ENCODE assay signal across 21 mouse cellular contexts in the genomic region with DNA sequence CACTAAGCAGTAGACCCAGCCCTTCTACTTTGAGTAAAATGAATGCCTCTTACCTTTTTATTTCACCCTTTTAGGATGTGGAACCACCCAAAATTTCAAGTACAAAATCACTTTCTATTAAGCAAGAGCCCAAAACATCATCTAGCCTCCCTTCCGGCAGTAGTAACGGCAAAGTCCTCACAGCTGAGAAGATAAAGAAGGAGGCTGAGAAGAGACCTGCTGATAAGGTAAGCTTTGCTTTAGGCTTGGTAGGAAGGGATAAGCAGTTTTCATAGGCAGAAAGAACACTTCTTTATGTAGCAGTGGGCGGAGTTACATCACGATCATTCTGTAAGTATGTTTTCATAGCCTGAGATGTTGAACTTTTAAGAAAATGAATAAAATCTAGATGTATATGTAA. TPM values are rescaled to one million over a fixed set of nuclear protein-coding genes. Genes with fewer than 3 reads are reported as not detected.
DNase-seq lines count a peak whose midpoint lies in the region; ATAC-seq and TF ChIP-seq lines count a peak whose summit lies in the region.
"Had no signal": no experiment of that assay in that cellular context is flagged by ENCODE, and none has a peak within 500 bp of the region (broad histone marks: within the 10 kb centered on the region; RNA-seq: fewer than 3 reads in every experiment).

No protein-coding gene starts in this region.

- no peaks in the 10 kb centered on the region for H3K27me3 ChIP-seq in midbrain, embryonic 11.5 days (ENCODE audit: control insufficient read depth, insufficient read depth, low read length)
- H3K27me3 ChIP-seq in midbrain, embryonic 16.5 days (ENCODE audit: control insufficient read depth, insufficient read depth, low read depth, low read length), result no peaks in the 10 kb centered on the region
- H3K27me3 ChIP-seq in liver, embryonic 14.5 days (ENCODE audit: control insufficient read depth, insufficient read depth, low read length), result no peaks in the 10 kb centered on the region
- H3K27me3 ChIP-seq: CH12.LX; embryonic facial prominence, embryonic 12.5 days; heart, embryonic 15.5 days; hindbrain, embryonic 13.5 days had no signal

- peak; percentile 47 for DNase-seq in midbrain, embryonic 11.5 days (ENCODE audit: low spot score, missing footprints)
- peak in 2 of 3 experiments; percentile 24 to 31 for DNase-seq in liver, embryonic 14.5 days (ENCODE audit: low read depth in 3 of 3, low spot score in 3 of 3)
- DNase-seq in adipocyte (ENCODE audit: low spot score), result no peak
- DNase-seq in cerebellum, postnatal 10 days, result no peak
- DNase-seq: adrenal gland, postnatal 14 days; cerebellum, adult 2 months; cerebellum, postnatal 14 days; gastrocnemius, postnatal 10 days; heart, adult 18-20 months; heart, postnatal 14 days had no signal

- TF ChIP-seq CTCF in liver, embryonic 14.5 days (IDR thresholded peaks at IDR 0.05; ENCODE audit: low read depth), result no peak

- H3K4me3 ChIP-seq in midbrain, embryonic 11.5 days (ENCODE audit: low read depth, low read length), result no peak overlapping the region
- H3K4me3 ChIP-seq in midbrain, embryonic 16.5 days (ENCODE audit: low read depth, low read length), result no peak overlapping the region
- H3K4me3 ChIP-seq in liver, embryonic 14.5 days (ENCODE audit: insufficient read depth in 1 of 2, low read depth in 2 of 2, low read length in 2 of 2), result no peak overlapping the region
- H3K4me3 ChIP-seq: embryonic facial prominence, embryonic 12.5 days; heart, embryonic 15.5 days; hindbrain, embryonic 13.5 days had no signal

- H3K36me3 ChIP-seq in midbrain, embryonic 11.5 days (ENCODE audit: control insufficient read depth, insufficient read depth, low read length), result peaks cover 7% of the 10 kb centered on the region; the same call in 1 of the 2 replicates
- H3K36me3 ChIP-seq in midbrain, embryonic 16.5 days (ENCODE audit: control insufficient read depth, insufficient read depth, low read length), result peaks cover 11% of the 10 kb centered on the region
- peaks cover 18% of the 10 kb centered on the region for H3K36me3 ChIP-seq in liver, embryonic 14.5 days (replicated peaks; ENCODE audit: control insufficient read depth, insufficient read depth, low read depth)

- TF ChIP-seq EP300 in liver, embryonic 14.5 days (IDR thresholded peaks at IDR 0.05; ENCODE audit: low read depth), result peak; percentile 36; the same call in 1 of the 2 replicates

- no peak for ATAC-seq in midbrain, embryonic 11.5 days (ENCODE audit: low FRiP score)
- ATAC-seq in midbrain, embryonic 16.5 days, result no peak
- ATAC-seq in common myeloid progenitor, adult 5-6 weeks (replicated peaks; ENCODE audit: low read depth, poor library complexity, severe bottlenecking), result peak; percentile 39; the same call in 1 of the 2 replicates
- ATAC-seq in liver, embryonic 14.5 days (ENCODE audit: insufficient read depth), result peak; percentile 74
- ATAC-seq in megakaryocyte-erythroid progenitor cell, adult 5-6 weeks (replicated peaks; ENCODE audit: low FRiP score, low TSS enrichment, poor library complexity, severe bottlenecking), result peak; percentile 93
- ATAC-seq in monocyte, adult 5-6 weeks (replicated peaks; ENCODE audit: insufficient number of reproducible peaks, low FRiP score, low TSS enrichment, poor library complexity, severe bottlenecking), result no peak
- ATAC-seq: forebrain, embryonic 14.5 days; hindbrain, postnatal 0 days had no signal

- H3K9me3 ChIP-seq in midbrain, embryonic 11.5 days (ENCODE audit: control insufficient read depth, low read length), result no peaks in the 10 kb centered on the region
- no peaks in the 10 kb centered on the region for H3K9me3 ChIP-seq in midbrain, embryonic 16.5 days (replicated peaks; ENCODE audit: control insufficient read depth, low read length, poor library complexity, severe bottlenecking)
- H3K9me3 ChIP-seq in liver, embryonic 14.5 days (ENCODE audit: control insufficient read depth, low read length), result no peaks in the 10 kb centered on the region
- H3K9me3 ChIP-seq: embryonic facial prominence, embryonic 12.5 days; heart, embryonic 15.5 days; hindbrain, embryonic 13.5 days had no signal

- WGBS in midbrain, embryonic 11.5 days, result 96% methylated on average over 4 of the region's 4 CpGs
- WGBS in midbrain, embryonic 16.5 days, result 94% methylated on average over 4 of the region's 4 CpGs
- 26% methylated on average over 4 of the region's 4 CpGs for WGBS in liver, embryonic 14.5 days (ENCODE audit: insufficient replicate concordance)

- no peak overlapping the region for H3K4me2 ChIP-seq in midbrain, embryonic 11.5 days
- no peak overlapping the region for H3K4me2 ChIP-seq in midbrain, embryonic 16.5 days (ENCODE audit: low read length)
- peak overlapping the region; percentile 47 for H3K4me2 ChIP-seq in liver, embryonic 14.5 days (ENCODE audit: low read depth)
- H3K4me2 ChIP-seq: embryonic facial prominence, embryonic 12.5 days; heart, embryonic 11.5 days; heart, embryonic 15.5 days; hindbrain, embryonic 13.5 days had no signal

- no peak overlapping the region for H3K27ac ChIP-seq in midbrain, embryonic 11.5 days (ENCODE audit: low read depth, low read length)
- H3K27ac ChIP-seq in midbrain, embryonic 16.5 days (ENCODE audit: low read length), result no peak overlapping the region
- H3K27ac ChIP-seq in liver, embryonic 14.5 days, result no peak overlapping the region
- H3K27ac ChIP-seq: embryonic facial prominence, embryonic 12.5 days; heart, embryonic 15.5 days; hindbrain, embryonic 13.5 days; hindbrain, postnatal 0 days had no signal

- no peaks in the 10 kb centered on the region for H3K4me1 ChIP-seq in midbrain, embryonic 11.5 days (ENCODE audit: control insufficient read depth, insufficient read depth, low read length)
- peaks cover 4% of the 10 kb centered on the region for H3K4me1 ChIP-seq in midbrain, embryonic 16.5 days (ENCODE audit: control insufficient read depth, insufficient read depth, low read length)
- peaks cover 7 to 8% of the 10 kb centered on the region in 2 experiments for H3K4me1 ChIP-seq in liver, embryonic 14.5 days (replicated peaks; ENCODE audit: control insufficient read depth in 2 of 2, insufficient read depth in 2 of 2, low read length in 1 of 2)

- no peak overlapping the region for H3K9ac ChIP-seq in midbrain, embryonic 11.5 days (ENCODE audit: low read length)
- no peak overlapping the region for H3K9ac ChIP-seq in midbrain, embryonic 16.5 days (ENCODE audit: low read depth, low read length)
- no peak overlapping the region for H3K9ac ChIP-seq in liver, embryonic 14.5 days (replicated peaks)
- H3K9ac ChIP-seq: embryonic facial prominence, embryonic 12.5 days; heart, embryonic 15.5 days; hindbrain, embryonic 13.5 days had no signal

RNA-seq across cellular contexts. Expression of a gene that starts 6.5 kb away (rescaled TPM):
- polyA plus RNA-seq in midbrain, embryonic 11.5 days (2014; fragmentation: Nextera tagmentation; extraction: Ambion mirVana), result 9.5 and 11.7 TPM in 2 replicates
- 3.5 and 4.0 TPM in 2 replicates for polyA plus RNA-seq in midbrain, embryonic 16.5 days (2015; fragmentation: Nextera tagmentation; extraction: Ambion mirVana)
- total RNA-seq in common myeloid progenitor, adult 5-6 weeks (2017), result 19.1 and 21.4 TPM in 2 replicates
- polyA plus RNA-seq in liver, embryonic 14.5 days (2012; rRNA removed), result 3.7 and 5.3 TPM in 2 replicates
- 2.3 and 3.0 TPM in 2 replicates for polyA plus RNA-seq in liver, embryonic 14.5 days (2014; fragmentation: Nextera tagmentation; extraction: Ambion mirVana)
- total RNA-seq in megakaryocyte-erythroid progenitor cell, adult 5-6 weeks (2014; fragmentation: Nextera tagmentation), result 24.8 and 38.4 TPM in 2 replicates
- total RNA-seq in megakaryocyte-erythroid progenitor cell, adult 5-6 weeks (2017), result 24.9 and 26.4 TPM in 2 replicates
- total RNA-seq in monocyte, adult 5-6 weeks (2017), result 3.6 to 11.3 TPM (median 7.3 TPM) in 3 replicates

RNA-seq across cellular contexts. Expression of a gene that starts 6.7 kb away (rescaled TPM):
- 28.4 and 30.1 TPM in 2 replicates for polyA plus RNA-seq in midbrain, embryonic 11.5 days (2014; fragmentation: Nextera tagmentation; extraction: Ambion mirVana)
- 17.6 and 19.7 TPM in 2 replicates for polyA plus RNA-seq in midbrain, embryonic 16.5 days (2015; fragmentation: Nextera tagmentation; extraction: Ambion mirVana)
- 14.4 and 14.8 TPM in 2 replicates for total RNA-seq in common myeloid progenitor, adult 5-6 weeks (2017)
- 4.3 and 6.9 TPM in 2 replicates for polyA plus RNA-seq in liver, embryonic 14.5 days (2012; rRNA removed)
- polyA plus RNA-seq in liver, embryonic 14.5 days (2014; fragmentation: Nextera tagmentation; extraction: Ambion mirVana), result 8.9 and 9.7 TPM in 2 replicates
- total RNA-seq in megakaryocyte-erythroid progenitor cell, adult 5-6 weeks (2014; fragmentation: Nextera tagmentation), result 15.2 and 22.1 TPM in 2 replicates
- total RNA-seq in megakaryocyte-erythroid progenitor cell, adult 5-6 weeks (2017), result 18.0 and 18.9 TPM in 2 replicates
- 20.5 to 42.5 TPM (median 28.5 TPM) in 3 replicates for total RNA-seq in monocyte, adult 5-6 weeks (2017)

Comparison
In these comparisons a context has a peak if more than half of its experiments do, and no peak if none do; other contexts are left out.
1. ATAC-seq: peak in common myeloid progenitor, adult 5-6 weeks (single experiment), liver, embryonic 14.5 days (single experiment) and megakaryocyte-erythroid progenitor cell, adult 5-6 weeks (single experiment); none in midbrain, embryonic 11.5 days (single experiment), midbrain, embryonic 16.5 days (single experiment) and monocyte, adult 5-6 weeks (single experiment).
2. DNase-seq: peak in midbrain, embryonic 11.5 days (single experiment) and liver, embryonic 14.5 days (2 of 3); none in adipocyte (single experiment) and cerebellum, postnatal 10 days (0 of 2).